Mouse (Mus musculus): ENCODE results near the gene Mtch1.

- TF ChIP-seq CTCF (IDR thresholded peaks at IDR 0.05): no peak
- peak; percentile 61 for TF ChIP-seq EP300 (IDR thresholded peaks at IDR 0.05)
Measured at GRCm38 (mm10) chr17:29355461-29355840, 7.7 kb upstream of the Mtch1 start.
